Mouse (Mus musculus): ENCODE data around the gene Cox16.

DNA sequence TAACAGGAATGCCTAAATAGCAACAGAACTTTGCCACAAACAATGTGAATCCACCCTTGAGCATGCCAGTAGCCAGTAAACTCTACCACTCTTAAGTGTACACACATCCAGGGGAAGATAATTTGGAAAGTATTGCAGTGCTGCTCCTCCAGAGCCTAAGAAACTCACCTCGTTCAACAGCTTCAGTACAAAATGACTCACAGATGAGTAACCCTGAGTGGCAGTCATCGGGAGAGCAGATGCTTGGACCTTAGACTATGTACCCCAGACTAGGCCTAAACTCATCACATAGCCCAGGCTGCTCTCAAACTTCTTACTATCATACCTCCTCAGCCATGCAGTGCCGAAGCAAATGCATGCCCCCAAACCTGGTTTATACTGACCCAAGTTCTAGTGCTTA lies 76.0 kb downstream of the Cox16 start:
- TF ChIP-seq POLR2A (IDR thresholded peaks at IDR 0.05; ENCODE audit: borderline replicate concordance, low read depth, low read length) (no peak), CTCF (IDR thresholded peaks at IDR 0.05; ENCODE audit: low read depth, low read length) (no peak)

Data from bone marrow macrophage, adult 2 months (primary cell).